Mouse (Mus musculus) MEL (cell line): ENCODE data around the gene Kif15.

Source experiments
- CTCF ChIP-seq, 3 experiments: IDR thresholded peaks in 2 of 3; conservative IDR thresholded peaks in 1 of 3; 2 replicates each; pipeline ENCODE4 v1.5.1; 2011 to 2012; ENCODE audit warnings: low read length in 3 of 3, low read depth in 2 of 3, mild to moderate bottlenecking in 2 of 3, improper control_type of control experiment in 1 of 3, inconsistent platforms in 1 of 3, mixed read lengths in 1 of 3, moderate library complexity in 1 of 3; ENCODE audit not compliant: control insufficient read depth in 1 of 3, insufficient read depth in 1 of 3, poor library complexity in 1 of 3, severe bottlenecking in 1 of 3
- E2F4 ChIP-seq: IDR thresholded peaks from 2 replicates; pipeline ENCODE4 v1.6.1; 2011; ENCODE audit warnings: low read depth, low read length, improper control_type of control experiment, borderline replicate concordance
- MAX ChIP-seq: IDR thresholded peaks from 2 replicates; pipeline ENCODE4 v1.6.1; 2011; ENCODE audit warnings: low read length, improper control_type of control experiment
- MXI1 ChIP-seq: IDR thresholded peaks from 2 replicates; pipeline ENCODE4 v1.6.1; 2011; ENCODE audit warnings: mild to moderate bottlenecking, low read depth, low read length, improper control_type of control experiment
- NRF1 ChIP-seq: IDR thresholded peaks from 2 replicates; pipeline ENCODE4 v1.6.1; 2014; ENCODE audit warnings: low read depth, mild to moderate bottlenecking, inconsistent platforms, low read length, improper control_type of control experiment, moderate library complexity; ENCODE audit not compliant: poor library complexity, insufficient read depth, severe bottlenecking
- POLR2AphosphoS2 ChIP-seq: IDR thresholded peaks from 2 replicates; pipeline ENCODE4 v1.6.1; 2011; ENCODE audit warnings: low read length, improper control_type of control experiment
- TBP ChIP-seq: IDR thresholded peaks from 2 replicates; pipeline ENCODE4 v1.8.0; 2011; ENCODE audit warnings: low read depth, low read length, improper control_type of control experiment
- ZKSCAN1 ChIP-seq: IDR thresholded peaks from 2 replicates; pipeline ENCODE4 v1.6.1; 2012; ENCODE audit warnings: low read depth, mild to moderate bottlenecking, inconsistent platforms, low read length, improper control_type of control experiment, moderate library complexity

DNA sequence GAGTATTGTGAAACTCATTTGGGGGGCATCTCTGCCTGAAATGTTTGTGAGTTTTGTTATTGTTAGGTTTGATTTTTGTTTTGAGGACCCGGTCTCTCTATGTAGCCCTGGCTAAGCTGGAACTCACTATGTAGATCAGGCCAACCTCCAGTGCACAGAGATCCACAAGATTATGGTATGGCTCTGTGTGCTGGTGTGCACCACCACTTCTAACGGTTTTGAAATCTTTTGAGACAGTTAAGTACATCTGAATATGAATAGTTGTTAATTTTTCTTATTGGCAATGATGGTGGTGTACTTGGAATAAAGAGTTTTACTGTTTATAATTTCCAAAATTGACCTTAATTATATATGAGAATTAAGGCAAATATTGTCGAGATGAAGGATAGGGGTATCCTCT is 28.4 kb upstream of the Kif15 start:
- TF ChIP-seq MXI1: no peak
- no peak for TF ChIP-seq TBP
- no peak for TF ChIP-seq POLR2AphosphoS2
- TF ChIP-seq MAX: no peak
- TF ChIP-seq CTCF (IDR thresholded peaks at IDR 0.05 in 2 of 3, conservative IDR thresholded peaks at IDR 0.05 in 1 of 3; ENCODE audit: control insufficient read depth in 1 of 3, insufficient read depth in 1 of 3, low read depth in 2 of 3, low read length in 3 of 3, poor library complexity in 1 of 3, severe bottlenecking in 1 of 3): no peak
- TF ChIP-seq NRF1: no peak
- no peak for TF ChIP-seq E2F4
- TF ChIP-seq ZKSCAN1: no peak
